Mouse (Mus musculus) mature B cell (primary cell): Measurements from ENCODE around the gene Serpinb2.

Source experiments
- in situ Hi-C: fragments of 300-500 bp; cut with MboI; formaldehyde crosslinking; loops from 2 replicates; pipeline ENCODE4 v1.14.3; 2019

The Serpinb2 gene

GRCm38 (mm10) chr1:107581220-107581619 is 70.0 kb downstream of the Serpinb2 start:
- in situ Hi-C loops, result no loop called here

- in situ Hi-C loops, result no loop called here
These were observed 71.7 kb downstream of the Serpinb2 start for GRCm38 (mm10) chr1:107582900-107583299.

- in situ Hi-C loops, result no loop called here
These were observed 72.7 kb downstream of the Serpinb2 start for GRCm38 (mm10) chr1:107583958-107584376.

- in situ Hi-C loops, result no loop called here
These were observed 73.7 kb downstream of the Serpinb2 start for GRCm38 (mm10) chr1:107584932-107585331.
